Mouse (Mus musculus): ENCODE data around the gene Krtap15. TPM values are rescaled to one million over a fixed set of nuclear protein-coding genes. Genes with fewer than 3 reads are reported as not detected.

Gene Krtap15
- total and polyA plus RNA-seq, 2 experiments from 2014 or later = not detected

- WGBS = 83% methylated on average over 2 of the region's 2 CpGs
- ATAC-seq = no peak
- TF ChIP-seq CTCF (IDR thresholded peaks at IDR 0.05; ENCODE audit: low read depth) = no peak
Observed at GRCm38 (mm10) chr16:88877938-88878337, 57.9 kb downstream of the Krtap15 start, which contains the start of gene Krtap19-3. Gene Krtap19-3 (minus strand): TSS chr16:88878038.

More at GRCm38 (mm10) chr16:88877938-88878337, 57.9 kb downstream of the Krtap15 start, which contains the start of gene Krtap19-3:
- Histone ChIP-seq H3K36me3 (ENCODE audit: insufficient read depth, low read length) (no peaks in the 10 kb centered on the region), H3K4me3 (ENCODE audit: low read length) (no peak within 1 kb of the TSS), H3K9me3 (ENCODE audit: low read length) (no peaks in the 10 kb centered on the region), H3K27me3 (ENCODE audit: insufficient read depth, low read length) (no peaks in the 10 kb centered on the region), H3K4me1 (ENCODE audit: insufficient read depth, low read length) (no peaks in the 10 kb centered on the region), H3K4me2 (ENCODE audit: low read depth, low read length) (no peak within 1 kb of the TSS), H3K27ac (no peak within 1 kb of the TSS), H3K9ac (replicated peaks; ENCODE audit: low read length) (no peak within 1 kb of the TSS)
- DNase-seq (ENCODE audit: low spot score) = no peak

Other genes with a start within 250 kb of the Krtap15 start
- gene Krtap24-1, start 207.9 kb upstream of the Krtap15 start, total RNA-seq (2014; rRNA removed) = not detected in 2 replicates
- not detected in 2 replicates for gene Krtap24-1, start 207.9 kb upstream of the Krtap15 start, polyA plus RNA-seq (2015; fragmentation: Nextera tagmentation; extraction: Ambion mirVana)
- not detected in 2 replicates for gene 2310079G19Rik, start 192.5 kb upstream of the Krtap15 start, total RNA-seq (2014; rRNA removed)
- gene 2310079G19Rik, start 192.5 kb upstream of the Krtap15 start, polyA plus RNA-seq (2015; fragmentation: Nextera tagmentation; extraction: Ambion mirVana) = not detected in 2 replicates
- gene Krtap26-1, start 172.4 kb upstream of the Krtap15 start, total RNA-seq (2014; rRNA removed) = not detected in 2 replicates
- not detected in 2 replicates for gene Krtap26-1, start 172.4 kb upstream of the Krtap15 start, polyA plus RNA-seq (2015; fragmentation: Nextera tagmentation; extraction: Ambion mirVana)
- not detected in 2 replicates for gene Krtap27-1, start 148.5 kb upstream of the Krtap15 start, total RNA-seq (2014; rRNA removed)
- not detected in 2 replicates for gene Krtap27-1, start 148.5 kb upstream of the Krtap15 start, polyA plus RNA-seq (2015; fragmentation: Nextera tagmentation; extraction: Ambion mirVana)
- not detected in 2 replicates for gene 2310061N02Rik, start 112.3 kb upstream of the Krtap15 start, total RNA-seq (2014; rRNA removed)
- gene 2310061N02Rik, start 112.3 kb upstream of the Krtap15 start, polyA plus RNA-seq (2015; fragmentation: Nextera tagmentation; extraction: Ambion mirVana) = not detected in 2 replicates
- gene Krtap13-1, start 91.4 kb upstream of the Krtap15 start, total RNA-seq (2014; rRNA removed) = not detected in 2 replicates
- gene Krtap13-1, start 91.4 kb upstream of the Krtap15 start, polyA plus RNA-seq (2015; fragmentation: Nextera tagmentation; extraction: Ambion mirVana) = not detected in 2 replicates
- gene Krtap13, start 68.6 kb upstream of the Krtap15 start, total RNA-seq (2014; rRNA removed) = not detected in 2 replicates
- gene Krtap13, start 68.6 kb upstream of the Krtap15 start, polyA plus RNA-seq (2015; fragmentation: Nextera tagmentation; extraction: Ambion mirVana) = not detected in 2 replicates
- not detected in 2 replicates for gene 2310034C09Rik, start 61.4 kb upstream of the Krtap15 start, total RNA-seq (2014; rRNA removed)
- gene 2310034C09Rik, start 61.4 kb upstream of the Krtap15 start, polyA plus RNA-seq (2015; fragmentation: Nextera tagmentation; extraction: Ambion mirVana) = not detected in 2 replicates
- not detected in 2 replicates for gene 2310057N15Rik, start 46.0 kb upstream of the Krtap15 start, total RNA-seq (2014; rRNA removed)
- not detected in 2 replicates for gene 2310057N15Rik, start 46.0 kb upstream of the Krtap15 start, polyA plus RNA-seq (2015; fragmentation: Nextera tagmentation; extraction: Ambion mirVana)
- not detected in 2 replicates for gene Gm5965, start 42.3 kb upstream of the Krtap15 start, total RNA-seq (2014; rRNA removed)
- not detected in 2 replicates for gene Gm5965, start 42.3 kb upstream of the Krtap15 start, polyA plus RNA-seq (2015; fragmentation: Nextera tagmentation; extraction: Ambion mirVana)
- not detected in 2 replicates for gene Gm20741, start 8.0 kb upstream of the Krtap15 start, total RNA-seq (2014; rRNA removed)
- gene Gm20741, start 8.0 kb upstream of the Krtap15 start, polyA plus RNA-seq (2015; fragmentation: Nextera tagmentation; extraction: Ambion mirVana) = not detected in 2 replicates
- gene Krtap14, start 5.9 kb downstream of the Krtap15 start, total RNA-seq (2014; rRNA removed) = not detected in 2 replicates
- not detected in 2 replicates for gene Krtap14, start 5.9 kb downstream of the Krtap15 start, polyA plus RNA-seq (2015; fragmentation: Nextera tagmentation; extraction: Ambion mirVana)
- not detected in 2 replicates for gene Krtap19-1, start 49.2 kb downstream of the Krtap15 start, total RNA-seq (2014; rRNA removed)
- gene Krtap19-1, start 49.2 kb downstream of the Krtap15 start, polyA plus RNA-seq (2015; fragmentation: Nextera tagmentation; extraction: Ambion mirVana) = not detected in 2 replicates
- gene Krtap19-2, start 54.1 kb downstream of the Krtap15 start, total RNA-seq (2014; rRNA removed) = not detected in 2 replicates
- not detected in 2 replicates for gene Krtap19-2, start 54.1 kb downstream of the Krtap15 start, polyA plus RNA-seq (2015; fragmentation: Nextera tagmentation; extraction: Ambion mirVana)
- gene Krtap19-3, start 57.8 kb downstream of the Krtap15 start, total RNA-seq (2014; rRNA removed) = not detected in 2 replicates
- gene Krtap19-3, start 57.8 kb downstream of the Krtap15 start, polyA plus RNA-seq (2015; fragmentation: Nextera tagmentation; extraction: Ambion mirVana) = not detected in 2 replicates
- gene Krtap19-4, start 64.9 kb downstream of the Krtap15 start, total RNA-seq (2014; rRNA removed) = not detected in 2 replicates
- not detected in 2 replicates for gene Krtap19-4, start 64.9 kb downstream of the Krtap15 start, polyA plus RNA-seq (2015; fragmentation: Nextera tagmentation; extraction: Ambion mirVana)
- gene Krtap19-5, start 76.2 kb downstream of the Krtap15 start, total RNA-seq (2014; rRNA removed) = not detected in 2 replicates
- not detected in 2 replicates for gene Krtap19-5, start 76.2 kb downstream of the Krtap15 start, polyA plus RNA-seq (2015; fragmentation: Nextera tagmentation; extraction: Ambion mirVana)
- not detected in 2 replicates for gene Krtap19-9b, start 112.0 kb downstream of the Krtap15 start, total RNA-seq (2014; rRNA removed)
- gene Krtap19-9b, start 112.0 kb downstream of the Krtap15 start, polyA plus RNA-seq (2015; fragmentation: Nextera tagmentation; extraction: Ambion mirVana) = not detected in 2 replicates
- not detected in 2 replicates for gene Krtap16-3, start 142.7 kb downstream of the Krtap15 start, total RNA-seq (2014; rRNA removed)
- gene Krtap16-3, start 142.7 kb downstream of the Krtap15 start, polyA plus RNA-seq (2015; fragmentation: Nextera tagmentation; extraction: Ambion mirVana) = not detected in 2 replicates
- not detected in 2 replicates for gene Krtap22-2, start 190.5 kb downstream of the Krtap15 start, total RNA-seq (2014; rRNA removed)
- gene Krtap22-2, start 190.5 kb downstream of the Krtap15 start, polyA plus RNA-seq (2015; fragmentation: Nextera tagmentation; extraction: Ambion mirVana) = not detected in 2 replicates
- gene Gm10229, start 195.1 kb downstream of the Krtap15 start, total RNA-seq (2014; rRNA removed) = not detected in 2 replicates
- not detected in 2 replicates for gene Gm10229, start 195.1 kb downstream of the Krtap15 start, polyA plus RNA-seq (2015; fragmentation: Nextera tagmentation; extraction: Ambion mirVana)
- not detected in 2 replicates for gene Krtap6-1, start 211.5 kb downstream of the Krtap15 start, total RNA-seq (2014; rRNA removed)
- not detected in 2 replicates for gene Krtap6-1, start 211.5 kb downstream of the Krtap15 start, polyA plus RNA-seq (2015; fragmentation: Nextera tagmentation; extraction: Ambion mirVana)
- gene Gm10228, start 221.3 kb downstream of the Krtap15 start, total RNA-seq (2014; rRNA removed) = not detected in 2 replicates
- gene Gm10228, start 221.3 kb downstream of the Krtap15 start, polyA plus RNA-seq (2015; fragmentation: Nextera tagmentation; extraction: Ambion mirVana) = not detected in 2 replicates
- gene Krtap6-5, start 227.7 kb downstream of the Krtap15 start, total RNA-seq (2014; rRNA removed) = not detected in 2 replicates
- gene Krtap6-5, start 227.7 kb downstream of the Krtap15 start, polyA plus RNA-seq (2015; fragmentation: Nextera tagmentation; extraction: Ambion mirVana) = not detected in 2 replicates
- not detected in 2 replicates for gene 1110025L11Rik, start 243.8 kb downstream of the Krtap15 start, total RNA-seq (2014; rRNA removed)
- gene 1110025L11Rik, start 243.8 kb downstream of the Krtap15 start, polyA plus RNA-seq (2015; fragmentation: Nextera tagmentation; extraction: Ambion mirVana) = not detected in 2 replicates

All from hindbrain, postnatal 0 days (tissue).